3 mouse cellular contexts compared by ENCODE assay signal in the genomic region with DNA sequence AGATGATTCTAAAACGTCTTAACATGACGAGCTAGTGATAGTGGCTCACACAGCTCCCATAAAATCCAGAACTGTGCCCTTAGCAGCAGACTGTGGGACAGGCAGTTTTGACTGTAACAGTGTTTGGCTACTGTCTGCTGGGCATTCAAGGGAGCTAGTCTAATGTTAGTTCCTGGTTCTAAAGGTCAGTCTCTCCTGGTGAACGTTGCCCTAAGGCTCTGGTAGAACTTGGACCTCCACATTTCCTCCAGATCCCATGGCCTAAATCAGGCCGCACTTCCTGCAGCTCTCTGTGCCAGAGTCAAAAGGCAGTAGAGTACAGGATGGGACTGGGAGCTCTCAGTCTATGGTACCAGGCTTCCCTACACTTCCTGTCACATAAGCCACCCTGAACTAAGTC. TPM values are rescaled to one million over a fixed set of nuclear protein-coding genes. Genes with fewer than 3 reads are reported as not detected.
"Had no signal": no experiment of that assay in that cellular context is flagged by ENCODE, and none has a peak within 500 bp of the region (broad histone marks: within the 10 kb centered on the region; RNA-seq: fewer than 3 reads in every experiment).

No protein-coding gene starts in this region.

RNA-seq across cellular contexts. Expression of gene 4930502E18Rik, which starts 40.0 kb away (rescaled TPM):
- polyA plus RNA-seq: lung, embryonic 16.5 days; small intestine, adult 2 months; thymus, postnatal 0 days had no signal
